Mouse (Mus musculus): ENCODE data around the gene Synpr.

DNA sequence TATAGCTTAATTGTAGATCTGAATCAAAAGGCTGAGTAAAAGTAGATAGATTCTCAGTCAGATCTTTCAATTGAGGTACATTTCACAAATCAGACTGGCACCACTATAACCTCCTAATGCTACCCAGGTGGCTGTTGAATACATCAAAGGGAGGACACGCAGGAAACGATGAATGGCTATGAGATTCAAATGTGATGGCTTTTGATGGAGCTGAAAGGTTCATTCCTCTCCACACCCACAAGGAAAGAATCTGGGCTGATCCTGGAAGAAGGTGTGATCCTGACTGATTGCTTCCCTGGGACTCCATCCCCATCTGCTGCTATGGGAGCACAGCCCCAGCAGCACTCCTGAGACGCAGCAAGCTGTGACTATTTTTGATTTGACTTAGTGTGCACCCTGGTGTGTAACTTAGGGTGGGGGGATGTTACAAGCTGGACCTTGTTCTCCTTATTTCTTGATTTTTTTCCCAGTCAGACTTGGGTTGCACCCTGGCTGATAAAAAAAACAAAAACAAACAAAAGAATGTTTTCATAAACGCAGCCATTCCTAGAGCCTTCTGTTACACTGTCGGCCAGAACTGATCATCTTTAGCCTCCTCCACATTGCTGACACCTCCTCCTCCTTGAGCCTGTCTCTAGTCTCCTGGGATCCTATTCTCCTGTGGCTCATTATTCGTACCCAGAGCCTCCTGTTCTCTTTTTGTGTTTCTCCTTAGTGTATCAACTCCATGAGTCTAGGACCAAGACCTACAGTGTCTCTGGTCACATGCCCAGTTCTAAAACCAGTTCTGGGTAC, 114.8 kb downstream of the Synpr start:
- TF ChIP-seq POLR2A (IDR thresholded peaks at IDR 0.05; ENCODE audit: insufficient read depth, low read length) (no peak), CTCF (IDR thresholded peaks at IDR 0.05; ENCODE audit: low read depth, low read length) (no peak)
